Mouse (Mus musculus): Measurements from ENCODE around the gene Ttl. TPM values are rescaled to one million over a fixed set of nuclear protein-coding genes. Genes with fewer than 3 reads are reported as not detected.

The Ttl gene
- polyA plus RNA-seq, 1 experiment, result 2.1 TPM

DNA sequence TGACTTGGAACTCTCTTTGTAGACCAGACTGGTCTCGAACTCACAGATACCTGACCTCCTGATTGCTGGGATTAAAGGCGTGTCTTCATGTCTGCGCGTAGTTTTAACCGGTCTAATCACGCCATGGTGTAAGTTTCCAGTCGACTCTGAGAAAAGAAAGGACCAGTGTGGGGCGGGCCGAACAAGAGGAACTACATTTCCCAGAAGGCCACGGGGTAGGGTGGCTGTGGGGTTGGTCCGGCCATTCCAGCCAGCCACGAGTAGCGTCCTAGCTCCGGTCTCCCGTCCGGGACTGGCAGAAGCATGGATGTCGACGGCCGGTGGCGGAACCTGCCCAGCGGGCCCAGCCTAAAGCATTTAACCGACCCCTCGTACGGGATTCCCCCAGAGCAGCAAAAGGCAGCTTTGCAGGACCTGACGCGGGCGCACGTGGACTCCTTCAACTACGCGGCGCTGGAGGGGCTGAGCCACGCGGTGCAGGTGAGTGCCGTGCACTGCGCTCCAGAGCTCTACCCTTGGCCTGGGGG lies 35.1 kb downstream of the Ttl start, which contains the start of gene Polr1b:
Gene Polr1b (plus strand): TSS at position 212 of the 527 bp plus-strand sequence.
- H3K4me1 ChIP-seq (ENCODE audit: control insufficient read depth, insufficient read depth, insufficient read length), result peaks cover 3% of the 10 kb centered on the region; the same call in 1 of the 2 replicates
- peak within 1 kb of the TSS; percentile 81 for H3K4me3 ChIP-seq (ENCODE audit: extremely low read depth, insufficient read depth, insufficient read length)
- H3K36me3 ChIP-seq (ENCODE audit: control insufficient read depth, insufficient read depth, low read length), result peaks cover 12% of the 10 kb centered on the region
- H3K27ac ChIP-seq (ENCODE audit: insufficient read depth, low read length), result no peak within 1 kb of the TSS
- no peaks in the 10 kb centered on the region for H3K27me3 ChIP-seq (ENCODE audit: control insufficient read depth, insufficient read depth, low read length)
- under 1% methylated on average over 35 of the region's 35 CpGs for WGBS
- TF ChIP-seq CTCF (IDR thresholded peaks at IDR 0.05; ENCODE audit: extremely low read depth, insufficient read depth, insufficient read length, insufficient replicate concordance) (no peak), POLR2A (IDR thresholded peaks at IDR 0.05; ENCODE audit: low read depth, low read length) (peak; percentile 9; the same call in 1 of the 2 replicates)
- peak; percentile 79 to 86 for DNase-seq (ENCODE audit: low read depth in 1 of 2, low spot score in 2 of 2)

DNA sequence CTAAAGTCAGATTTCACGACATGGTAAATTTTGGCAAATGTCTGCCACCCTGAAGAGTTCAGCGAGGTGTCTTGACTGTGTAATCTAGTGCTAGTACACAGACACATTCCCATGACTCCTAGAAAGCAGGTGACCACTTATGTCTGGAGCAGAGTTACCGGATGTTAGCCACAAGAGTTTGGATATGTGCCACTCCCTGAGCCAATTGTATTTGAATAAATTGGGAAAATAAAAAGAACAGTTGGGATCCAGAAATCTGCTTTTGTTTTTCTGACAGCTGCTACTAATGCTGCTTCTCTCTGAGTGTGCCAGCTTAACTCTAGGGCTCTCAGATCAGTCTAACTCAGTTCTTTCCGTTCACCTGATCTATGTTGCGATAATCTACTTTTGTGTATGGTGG lies 47.2 kb downstream of the Ttl start:
- Histone ChIP-seq H3K27me3 (ENCODE audit: control insufficient read depth, insufficient read depth, low read length) (no peaks in the 10 kb centered on the region), H3K36me3 (ENCODE audit: control insufficient read depth, insufficient read depth, low read length) (peaks cover 42% of the 10 kb centered on the region), H3K4me1 (ENCODE audit: control insufficient read depth, insufficient read depth, insufficient read length) (no peaks in the 10 kb centered on the region), H3K4me3 (ENCODE audit: extremely low read depth, insufficient read depth, insufficient read length) (no peak overlapping the region), H3K27ac (ENCODE audit: insufficient read depth, low read length) (no peak overlapping the region)
- WGBS, result 94% methylated on average over 5 of the region's 5 CpGs
- TF ChIP-seq POLR2A (IDR thresholded peaks at IDR 0.05; ENCODE audit: low read depth, low read length), result no peak
- TF ChIP-seq CTCF (IDR thresholded peaks at IDR 0.05; ENCODE audit: extremely low read depth, insufficient read depth, insufficient read length, insufficient replicate concordance), result no peak
- no peak for DNase-seq (ENCODE audit: low read depth in 1 of 2, low spot score in 2 of 2)

DNA sequence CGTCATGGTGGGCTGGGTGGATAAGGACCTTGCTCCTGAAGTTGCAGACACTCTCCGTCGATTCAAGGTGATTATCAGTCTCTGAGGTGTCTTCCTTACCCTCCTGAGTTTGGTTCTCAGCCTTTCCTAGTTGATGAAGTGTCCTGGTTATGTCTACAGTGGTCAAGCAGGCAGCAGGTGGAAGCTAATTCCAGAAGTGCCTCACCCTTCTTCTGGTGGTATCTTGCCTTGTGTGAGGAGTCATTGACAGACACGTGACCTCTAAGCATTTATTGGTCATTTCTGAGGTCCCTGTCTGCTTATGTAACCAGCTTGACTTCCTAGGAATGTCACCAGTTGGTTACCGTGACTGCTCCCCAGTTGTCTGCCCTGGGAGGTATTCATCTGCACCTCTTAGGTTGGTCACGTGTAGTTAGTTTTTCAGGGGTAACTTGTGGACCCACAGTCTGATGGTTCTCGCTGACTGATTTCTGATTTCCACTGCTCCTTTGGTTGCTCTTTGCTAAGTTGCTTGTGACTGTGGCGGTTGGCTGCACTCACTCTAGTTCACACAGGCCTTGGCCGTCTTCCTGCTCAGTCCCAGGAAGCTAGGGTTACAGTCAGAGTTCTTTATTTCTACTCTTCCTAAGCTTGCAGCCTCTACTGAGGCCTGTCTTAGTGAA lies 50.1 kb downstream of the Ttl start:
- Histone ChIP-seq H3K36me3 (ENCODE audit: control insufficient read depth, insufficient read depth, low read length) (peaks cover 46% of the 10 kb centered on the region), H3K4me1 (ENCODE audit: control insufficient read depth, insufficient read depth, insufficient read length) (no peaks in the 10 kb centered on the region), H3K27me3 (ENCODE audit: control insufficient read depth, insufficient read depth, low read length) (no peaks in the 10 kb centered on the region), H3K4me3 (ENCODE audit: extremely low read depth, insufficient read depth, insufficient read length) (no peak overlapping the region), H3K27ac (ENCODE audit: insufficient read depth, low read length) (no peak overlapping the region)
- TF ChIP-seq CTCF (IDR thresholded peaks at IDR 0.05; ENCODE audit: extremely low read depth, insufficient read depth, insufficient read length, insufficient replicate concordance), result no peak
- TF ChIP-seq POLR2A (IDR thresholded peaks at IDR 0.05; ENCODE audit: low read depth, low read length), result no peak
- DNase-seq (ENCODE audit: low read depth in 1 of 2, low spot score in 2 of 2), result no peak
- 91% methylated on average over 9 of the region's 9 CpGs for WGBS

DNA sequence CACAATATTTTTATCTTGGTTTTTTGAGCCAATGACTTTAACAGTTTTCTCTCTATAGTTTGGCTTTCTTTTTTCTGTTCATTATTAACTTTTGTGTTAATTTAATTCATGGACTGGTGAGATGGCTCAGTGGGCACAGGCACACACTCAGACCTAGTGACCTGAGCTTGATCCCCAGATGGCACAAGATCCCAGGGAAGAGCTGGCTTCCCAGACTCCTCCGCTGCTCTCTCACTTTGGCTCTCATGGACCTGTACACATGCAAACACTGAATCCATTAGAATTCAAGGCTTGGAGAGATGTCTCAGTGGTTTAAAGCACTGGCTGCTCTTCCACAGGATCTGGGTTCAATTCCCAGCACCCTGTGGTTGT lies 50.6 kb downstream of the Ttl start:
- DNase-seq (ENCODE audit: low read depth in 1 of 2, low spot score in 2 of 2), result no peak
- no peak overlapping the region for H3K4me3 ChIP-seq (ENCODE audit: extremely low read depth, insufficient read depth, insufficient read length)
- 98% methylated on average over 1 of the region's 1 CpGs for WGBS
- H3K4me1 ChIP-seq (ENCODE audit: control insufficient read depth, insufficient read depth, insufficient read length), result no peaks in the 10 kb centered on the region
- peaks cover 46% of the 10 kb centered on the region for H3K36me3 ChIP-seq (ENCODE audit: control insufficient read depth, insufficient read depth, low read length)
- no peak for TF ChIP-seq POLR2A (IDR thresholded peaks at IDR 0.05; ENCODE audit: low read depth, low read length)
- no peak for TF ChIP-seq CTCF (IDR thresholded peaks at IDR 0.05; ENCODE audit: extremely low read depth, insufficient read depth, insufficient read length, insufficient replicate concordance)
- H3K27ac ChIP-seq (ENCODE audit: insufficient read depth, low read length), result no peak overlapping the region
- no peaks in the 10 kb centered on the region for H3K27me3 ChIP-seq (ENCODE audit: control insufficient read depth, insufficient read depth, low read length)

DNA sequence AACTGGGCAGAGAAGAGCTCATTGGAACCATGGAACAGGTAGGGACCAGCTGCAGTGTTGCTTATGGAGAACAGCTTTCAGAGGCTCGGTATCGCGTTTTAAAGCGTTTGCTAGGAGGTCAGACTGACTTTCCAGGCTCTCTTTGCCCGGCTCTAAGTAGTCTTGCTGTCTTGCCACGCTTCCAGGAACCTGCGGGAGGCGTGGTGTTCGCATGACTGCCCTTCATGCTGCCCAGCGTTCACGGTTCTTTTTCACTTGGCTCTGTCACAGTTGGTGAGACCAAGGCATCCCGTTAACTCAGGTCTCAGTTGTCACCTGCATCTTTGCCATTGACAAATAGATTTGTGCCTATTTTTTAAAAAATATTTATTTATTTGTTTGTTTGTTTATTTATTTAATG lies 52.3 kb downstream of the Ttl start:
- Histone ChIP-seq H3K27me3 (ENCODE audit: control insufficient read depth, insufficient read depth, low read length) (no peaks in the 10 kb centered on the region), H3K36me3 (ENCODE audit: control insufficient read depth, insufficient read depth, low read length) (peaks cover 42% of the 10 kb centered on the region), H3K27ac (ENCODE audit: insufficient read depth, low read length) (no peak overlapping the region), H3K4me1 (ENCODE audit: control insufficient read depth, insufficient read depth, insufficient read length) (no peaks in the 10 kb centered on the region), H3K4me3 (ENCODE audit: extremely low read depth, insufficient read depth, insufficient read length) (no peak overlapping the region)
- no peak for TF ChIP-seq CTCF (IDR thresholded peaks at IDR 0.05; ENCODE audit: extremely low read depth, insufficient read depth, insufficient read length, insufficient replicate concordance)
- TF ChIP-seq POLR2A (IDR thresholded peaks at IDR 0.05; ENCODE audit: low read depth, low read length), result no peak
- WGBS, result 95% methylated on average over 12 of the region's 12 CpGs
- DNase-seq (ENCODE audit: low read depth in 1 of 2, low spot score in 2 of 2), result no peak

DNA sequence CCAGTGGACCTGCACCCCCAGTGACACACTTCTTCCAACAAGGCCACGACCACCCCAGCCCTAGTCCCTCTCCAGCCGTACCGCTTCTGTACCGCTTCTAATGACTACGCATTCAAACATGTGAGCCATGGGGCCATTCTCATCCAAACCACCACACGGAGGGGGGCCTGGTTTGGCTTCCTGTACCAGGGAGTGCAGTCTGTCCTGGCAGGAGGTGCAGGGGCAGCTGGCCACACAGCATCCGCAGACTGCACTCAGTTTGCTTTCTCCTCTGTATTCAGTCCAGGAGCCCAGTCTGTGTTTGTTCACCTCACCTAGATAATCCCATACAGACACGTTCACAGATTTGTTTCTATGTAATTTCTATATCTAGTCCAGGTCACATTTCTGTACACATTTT lies 56.2 kb downstream of the Ttl start:
- 94% methylated on average over 8 of the region's 8 CpGs for whole genome bisulfite sequencing
- TF ChIP-seq POLR2A (IDR thresholded peaks at IDR 0.05; ENCODE audit: low read depth, low read length) (no peak), CTCF (IDR thresholded peaks at IDR 0.05; ENCODE audit: extremely low read depth, insufficient read depth, insufficient read length, insufficient replicate concordance) (no peak)
- H3K27ac ChIP-seq (ENCODE audit: insufficient read depth, low read length), result no peak overlapping the region
- H3K36me3 ChIP-seq (ENCODE audit: control insufficient read depth, insufficient read depth, low read length), result peaks cover 31% of the 10 kb centered on the region
- no peak for DNase-seq (ENCODE audit: low read depth in 1 of 2, low spot score in 2 of 2)
- no peaks in the 10 kb centered on the region for H3K4me1 ChIP-seq (ENCODE audit: control insufficient read depth, insufficient read depth, insufficient read length)
- no peak overlapping the region for H3K4me3 ChIP-seq (ENCODE audit: extremely low read depth, insufficient read depth, insufficient read length)
- no peaks in the 10 kb centered on the region for H3K27me3 ChIP-seq (ENCODE audit: control insufficient read depth, insufficient read depth, low read length)

DNA sequence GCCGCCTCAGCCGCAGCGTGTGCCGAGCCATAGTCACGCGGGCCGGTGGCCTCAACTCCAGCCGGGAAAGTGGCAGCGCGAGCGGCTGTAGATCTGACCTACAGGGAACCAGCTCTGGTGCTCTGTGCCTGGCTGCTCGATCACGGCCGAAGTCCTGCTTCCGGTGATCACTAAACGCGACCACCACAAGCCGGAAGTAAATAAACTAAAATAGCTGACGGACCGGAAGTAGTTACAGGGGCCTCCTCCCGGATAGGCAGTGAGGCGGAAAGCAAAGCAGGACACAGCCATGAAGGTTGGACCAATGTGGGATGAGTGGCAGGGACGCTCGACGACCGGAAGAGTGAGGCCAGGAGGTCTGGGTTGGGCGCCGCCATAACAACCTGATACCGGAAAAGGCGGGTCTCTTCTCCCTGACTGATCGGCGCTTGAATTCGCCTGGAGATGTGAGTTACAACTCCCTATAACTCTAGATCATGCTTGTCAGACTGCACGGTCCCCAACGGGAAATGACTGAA lies 63.7 kb downstream of the Ttl start, which contains the start of gene Chchd5:
Gene Chchd5 (plus strand): TSS at position 289 of the 518 bp plus-strand sequence.
- WGBS, result under 1% methylated on average over 35 of the region's 35 CpGs
- DNase-seq (ENCODE audit: low read depth in 1 of 2, low spot score in 2 of 2), result peak; percentile 67 to 72
- no peaks in the 10 kb centered on the region for H3K27me3 ChIP-seq (ENCODE audit: control insufficient read depth, insufficient read depth, low read length)
- H3K4me1 ChIP-seq (ENCODE audit: control insufficient read depth, insufficient read depth, insufficient read length), result peaks cover 10% of the 10 kb centered on the region; the same call in 1 of the 2 replicates
- peak within 1 kb of the TSS; percentile 92 for H3K27ac ChIP-seq (ENCODE audit: insufficient read depth, low read length)
- H3K36me3 ChIP-seq (ENCODE audit: control insufficient read depth, insufficient read depth, low read length), result peaks cover 23% of the 10 kb centered on the region
- TF ChIP-seq CTCF (IDR thresholded peaks at IDR 0.05; ENCODE audit: extremely low read depth, insufficient read depth, insufficient read length, insufficient replicate concordance) (no peak), POLR2A (IDR thresholded peaks at IDR 0.05; ENCODE audit: low read depth, low read length) (peak; percentile 45)
- H3K4me3 ChIP-seq (ENCODE audit: extremely low read depth, insufficient read depth, insufficient read length), result peak within 1 kb of the TSS; percentile 70

All from spleen, adult 2 months (tissue).